Mouse (Mus musculus): ENCODE measurements at regions not wholly inside any gene's neighbourhood (a gene's known extent, or its start where the extent isn't known, plus 50 kb on each side); places are given as distances from the start of the nearest gene placed in this dataset.

GRCm38 (mm10) chr4:124510816-124511215 lies 99.8 kb downstream of the 3100002H09Rik start:
- no peak overlapping the region for H3K4me2 ChIP-seq (ENCODE audit: low read length)
- H3K4me1 ChIP-seq (ENCODE audit: control insufficient read depth, insufficient read depth, low read length) = peaks cover 9% of the 10 kb centered on the region
- H3K4me3 ChIP-seq (replicated peaks; ENCODE audit: low read depth, low read length) = no peak overlapping the region
- no peaks in the 10 kb centered on the region for H3K27me3 ChIP-seq (ENCODE audit: control insufficient read depth, insufficient read depth, low read length)
- DNase-seq = no peak
- ATAC-seq (ENCODE audit: low FRiP score, low TSS enrichment) = no peak
- no peaks in the 10 kb centered on the region for H3K9me3 ChIP-seq (ENCODE audit: control insufficient read depth, low read length)
- 77% methylated on average over 3 of the region's 3 CpGs for WGBS
- no peaks in the 10 kb centered on the region for H3K36me3 ChIP-seq (ENCODE audit: control insufficient read depth, insufficient read depth, low read length)
- no peak overlapping the region for H3K27ac ChIP-seq (replicated peaks; ENCODE audit: low read depth, low read length)
- no peak overlapping the region for H3K9ac ChIP-seq (replicated peaks; ENCODE audit: low read length)

GRCm38 (mm10) chr4:124509695-124510094 lies 100.9 kb downstream of the 3100002H09Rik start:
- WGBS = 70% methylated on average over 5 of the region's 5 CpGs

GRCm38 (mm10) chr4:124506083-124506647 lies 104.4 kb downstream of the 3100002H09Rik start:
- Histone ChIP-seq H3K4me2 (ENCODE audit: low read length) (peak overlapping the region; percentile 17; the same call in 1 of the 2 replicates), H3K4me1 (ENCODE audit: control insufficient read depth, insufficient read depth, low read length) (peaks cover 11% of the 10 kb centered on the region), H3K4me3 (replicated peaks; ENCODE audit: low read depth, low read length) (no peak overlapping the region), H3K9me3 (ENCODE audit: control insufficient read depth, low read length) (no peaks in the 10 kb centered on the region), H3K27ac (replicated peaks; ENCODE audit: low read depth, low read length) (peak overlapping the region; percentile 52; the same call in 1 of the 2 replicates), H3K27me3 (ENCODE audit: control insufficient read depth, insufficient read depth, low read length) (no peaks in the 10 kb centered on the region), H3K36me3 (ENCODE audit: control insufficient read depth, insufficient read depth, low read length) (no peaks in the 10 kb centered on the region), H3K9ac (replicated peaks; ENCODE audit: low read length) (no peak overlapping the region)
- DNase-seq = peak; percentile 67
- peak; percentile 78; the same call in 1 of the 2 replicates for ATAC-seq (ENCODE audit: low FRiP score, low TSS enrichment)
- WGBS = 20% methylated on average over 10 of the region's 10 CpGs

More at GRCm38 (mm10) chr4:124509695-124510094, 100.9 kb downstream of the 3100002H09Rik start:
- Histone ChIP-seq H3K9me3 (ENCODE audit: control insufficient read depth, low read length) (no peaks in the 10 kb centered on the region), H3K4me2 (ENCODE audit: low read length) (no peak overlapping the region), H3K9ac (replicated peaks; ENCODE audit: low read length) (no peak overlapping the region), H3K27me3 (ENCODE audit: control insufficient read depth, insufficient read depth, low read length) (no peaks in the 10 kb centered on the region), H3K27ac (replicated peaks; ENCODE audit: low read depth, low read length) (no peak overlapping the region), H3K4me1 (ENCODE audit: control insufficient read depth, insufficient read depth, low read length) (peaks cover 11% of the 10 kb centered on the region), H3K4me3 (replicated peaks; ENCODE audit: low read depth, low read length) (no peak overlapping the region), H3K36me3 (ENCODE audit: control insufficient read depth, insufficient read depth, low read length) (no peaks in the 10 kb centered on the region)
- ATAC-seq (ENCODE audit: low FRiP score, low TSS enrichment) = no peak
- peak; percentile 77 for DNase-seq

- H3K4me1 ChIP-seq (ENCODE audit: control insufficient read depth, insufficient read depth, low read length) = peaks cover 12% of the 10 kb centered on the region
Observed at GRCm38 (mm10) chr4:124501785-124502184, 108.8 kb downstream of the 3100002H09Rik start.

GRCm38 (mm10) chr4:124498043-124498442 lies 112.6 kb downstream of the 3100002H09Rik start:
- WGBS = 24% methylated on average over 16 of the region's 16 CpGs
- Histone ChIP-seq H3K27ac (replicated peaks; ENCODE audit: low read depth, low read length) (no peak overlapping the region; the same call in 1 of the 2 replicates), H3K4me3 (replicated peaks; ENCODE audit: low read depth, low read length) (no peak overlapping the region), H3K27me3 (ENCODE audit: control insufficient read depth, insufficient read depth, low read length) (no peaks in the 10 kb centered on the region), H3K4me2 (ENCODE audit: low read length) (peak overlapping the region; percentile 32), H3K4me1 (ENCODE audit: control insufficient read depth, insufficient read depth, low read length) (peaks cover 5% of the 10 kb centered on the region; the same call in 1 of the 2 replicates), H3K9me3 (ENCODE audit: control insufficient read depth, low read length) (no peaks in the 10 kb centered on the region), H3K36me3 (ENCODE audit: control insufficient read depth, insufficient read depth, low read length) (no peaks in the 10 kb centered on the region), H3K9ac (replicated peaks; ENCODE audit: low read length) (0 out of 2 replicates have a peak overlapping the region, but pooled peaks have one; percentile 16)
- DNase-seq (peak; percentile 73), ATAC-seq (ENCODE audit: low FRiP score, low TSS enrichment) (peak; percentile 40; the same call in 1 of the 2 replicates)

More at GRCm38 (mm10) chr4:124501785-124502184, 108.8 kb downstream of the 3100002H09Rik start:
- Histone ChIP-seq H3K4me2 (ENCODE audit: low read length) (no peak overlapping the region), H3K9me3 (ENCODE audit: control insufficient read depth, low read length) (no peaks in the 10 kb centered on the region), H3K27ac (replicated peaks; ENCODE audit: low read depth, low read length) (no peak overlapping the region), H3K9ac (replicated peaks; ENCODE audit: low read length) (no peak overlapping the region), H3K36me3 (ENCODE audit: control insufficient read depth, insufficient read depth, low read length) (no peaks in the 10 kb centered on the region), H3K4me3 (replicated peaks; ENCODE audit: low read depth, low read length) (no peak overlapping the region), H3K27me3 (ENCODE audit: control insufficient read depth, insufficient read depth, low read length) (no peaks in the 10 kb centered on the region)
- no peak for ATAC-seq (ENCODE audit: low FRiP score, low TSS enrichment)
- WGBS = 80% methylated on average over 5 of the region's 5 CpGs
- DNase-seq = no peak

GRCm38 (mm10) chr4:124485941-124486581 lies 124.5 kb downstream of the 3100002H09Rik start:
- ATAC-seq (ENCODE audit: low FRiP score, low TSS enrichment) (peak; percentile 90), DNase-seq (peak; percentile 80)
- WGBS = 2% methylated on average over 12 of the region's 12 CpGs
- Histone ChIP-seq H3K4me3 (replicated peaks; ENCODE audit: low read depth, low read length) (no peak overlapping the region), H3K27me3 (ENCODE audit: control insufficient read depth, insufficient read depth, low read length) (peaks cover 2% of the 10 kb centered on the region; the same call in 1 of the 2 replicates), H3K9ac (replicated peaks; ENCODE audit: low read length) (peak overlapping the region; percentile 25; the same call in 1 of the 2 replicates), H3K27ac (replicated peaks; ENCODE audit: low read depth, low read length) (peak overlapping the region; percentile 87), H3K9me3 (ENCODE audit: control insufficient read depth, low read length) (peaks cover 14% of the 10 kb centered on the region; the same call in 1 of the 2 replicates), H3K4me1 (ENCODE audit: control insufficient read depth, insufficient read depth, low read length) (peaks cover 17% of the 10 kb centered on the region; the same call in 1 of the 2 replicates), H3K4me2 (ENCODE audit: low read length) (no peak overlapping the region), H3K36me3 (ENCODE audit: control insufficient read depth, insufficient read depth, low read length) (no peaks in the 10 kb centered on the region)

- no peak overlapping the region for H3K9ac ChIP-seq (replicated peaks; ENCODE audit: low read length)
- peaks cover 8% of the 10 kb centered on the region; the same call in 1 of the 2 replicates for H3K27me3 ChIP-seq (ENCODE audit: control insufficient read depth, insufficient read depth, low read length)
- WGBS = 20% methylated on average over 19 of the region's 19 CpGs
- ATAC-seq (ENCODE audit: low FRiP score, low TSS enrichment) = peak; percentile 60; the same call in 1 of the 2 replicates
- H3K9me3 ChIP-seq (ENCODE audit: control insufficient read depth, low read length) = peaks cover 11% of the 10 kb centered on the region; the same call in 1 of the 2 replicates
- H3K36me3 ChIP-seq (ENCODE audit: control insufficient read depth, insufficient read depth, low read length) = no peaks in the 10 kb centered on the region
- no peak overlapping the region; the same call in 1 of the 2 replicates for H3K4me2 ChIP-seq (ENCODE audit: low read length)
- H3K4me1 ChIP-seq (ENCODE audit: control insufficient read depth, insufficient read depth, low read length) = peaks cover 17% of the 10 kb centered on the region; the same call in 1 of the 2 replicates
- peak overlapping the region; percentile 87 for H3K27ac ChIP-seq (replicated peaks; ENCODE audit: low read depth, low read length)
- no peak overlapping the region for H3K4me3 ChIP-seq (replicated peaks; ENCODE audit: low read depth, low read length)
- peak; percentile 52 for DNase-seq
Observed at GRCm38 (mm10) chr4:124484613-124485586, 125.7 kb downstream of the 3100002H09Rik start.

GRCm38 (mm10) chr4:124477870-124478301 lies 132.7 kb downstream of the 3100002H09Rik start:
- H3K36me3 ChIP-seq (ENCODE audit: control insufficient read depth, insufficient read depth, low read length) = no peaks in the 10 kb centered on the region
- no peak overlapping the region; the same call in 1 of the 2 replicates for H3K27ac ChIP-seq (replicated peaks; ENCODE audit: low read depth, low read length)
- H3K9ac ChIP-seq (replicated peaks; ENCODE audit: low read length) = peak overlapping the region; percentile 23
- H3K4me1 ChIP-seq (ENCODE audit: control insufficient read depth, insufficient read depth, low read length) = peaks cover 12% of the 10 kb centered on the region
- H3K27me3 ChIP-seq (ENCODE audit: control insufficient read depth, insufficient read depth, low read length) = peaks cover 26% of the 10 kb centered on the region
- ATAC-seq (ENCODE audit: low FRiP score, low TSS enrichment) (peak; percentile 24; the same call in 1 of the 2 replicates), DNase-seq (peak; percentile 59)
- WGBS = under 1% methylated on average over 22 of the region's 22 CpGs
- no peak overlapping the region; the same call in 1 of the 2 replicates for H3K4me3 ChIP-seq (replicated peaks; ENCODE audit: low read depth, low read length)
- H3K9me3 ChIP-seq (ENCODE audit: control insufficient read depth, low read length) = no peaks in the 10 kb centered on the region
- H3K4me2 ChIP-seq (ENCODE audit: low read length) = peak overlapping the region; percentile 45
